Mouse (Mus musculus) colon, adult 2 months (tissue): ENCODE measurements around the gene Ylpm1. TPM values are rescaled to one million over a fixed set of nuclear protein-coding genes. Genes with fewer than 3 reads are reported as not detected.

Source experiments
- polyA plus RNA-seq: library from polyadenylated mRNA; depleted of rRNA; stranded (reverse); fragments of >200 nt; gene quantifications from 2 replicates; pipeline ENCODE4 v1.2.3, GENCODE M21; 2012; rRNA removed

Gene Ylpm1
- 8.0 and 8.6 TPM in 2 replicates for polyA plus RNA-seq

GRCm38 (mm10) chr12:84996083-84996496, at the start of gene Ylpm1:
Gene Ylpm1, plus strand, starts transcription at chr12:84996321.

GRCm38 (mm10) chr12:84970428-84971096, 25.6 kb upstream of the Ylpm1 start, which contains the start of the genes Fcf1 and Arel1:
Gene Fcf1, plus strand, starts transcription at chr12:84970897.
Gene Arel1, minus strand, starts transcription at chr12:84970900.

DNA sequence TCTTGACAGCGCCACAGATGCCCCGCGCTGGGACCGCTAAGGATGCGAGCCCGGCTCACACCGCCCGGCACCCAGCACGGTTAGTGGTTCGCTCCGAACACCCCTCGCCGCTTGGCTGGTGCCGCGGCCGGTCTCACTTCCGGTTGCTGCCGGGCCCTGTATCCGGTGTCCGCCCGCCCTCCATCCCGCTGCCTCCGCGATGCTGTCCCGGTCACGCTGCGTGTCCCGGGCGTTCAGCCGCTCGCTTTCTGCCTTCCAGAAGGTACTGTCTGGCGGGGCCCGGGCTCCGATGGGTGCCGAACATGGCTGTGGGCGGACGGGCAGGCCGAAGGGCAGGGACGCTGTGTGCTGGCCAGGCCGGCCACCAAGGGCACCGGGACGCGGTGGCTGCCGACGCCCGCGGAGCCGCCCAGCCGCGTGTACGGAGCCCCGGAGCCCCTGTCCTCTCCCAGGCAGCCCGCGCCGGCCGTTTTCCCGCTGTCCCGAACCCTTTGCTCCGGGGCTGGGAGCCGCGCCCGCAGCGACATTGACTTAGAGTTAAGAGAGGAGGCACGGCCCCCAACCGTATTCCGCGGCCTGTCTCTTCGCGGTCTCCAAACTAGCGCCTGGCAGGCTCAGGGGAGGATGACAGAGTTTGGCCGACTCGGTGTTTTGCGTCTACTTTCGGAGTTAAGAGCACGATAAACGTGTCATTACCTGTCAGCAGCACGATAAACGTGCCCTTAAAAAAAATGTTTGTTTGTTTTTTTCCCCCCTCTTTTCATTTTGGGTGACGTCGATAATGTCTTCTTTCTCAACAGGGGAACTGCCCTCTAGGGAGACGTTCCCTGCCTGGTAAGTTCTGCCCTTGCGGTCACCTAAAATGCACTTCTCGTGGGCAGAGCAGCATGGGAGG, 114.8 kb downstream of the Ylpm1 start, which contains the start of the genes Prox2 and Dlst:
Prox2 (minus strand) TSS at position 62 of the 895 bp plus-strand sequence.
Dlst (plus strand) TSS at position 136 of the 895 bp plus-strand sequence.

Other genes starting within 250 kb of the Ylpm1 start
- gene Npc2, start 223.2 kb upstream of the Ylpm1 start, polyA plus RNA-seq: 198 and 225 TPM in 2 replicates
- 33.6 and 40.2 TPM in 2 replicates for gene Isca2, start 223.1 kb upstream of the Ylpm1 start, polyA plus RNA-seq
- 1.7 and 1.8 TPM in 2 replicates for gene Ltbp2, start 119.8 kb upstream of the Ylpm1 start, polyA plus RNA-seq
- 18.9 and 20.7 TPM in 2 replicates for gene Fcf1, start 25.4 kb upstream of the Ylpm1 start, polyA plus RNA-seq
- 20.9 and 26.8 TPM in 2 replicates for gene Arel1, start 25.4 kb upstream of the Ylpm1 start, polyA plus RNA-seq
- gene Prox2, start 114.4 kb downstream of the Ylpm1 start, polyA plus RNA-seq: 1.3 and 1.6 TPM in 2 replicates
- 83.3 and 92.1 TPM in 2 replicates for gene Dlst, start 114.5 kb downstream of the Ylpm1 start, polyA plus RNA-seq
- 0.88 and 1.0 TPM in 2 replicates for gene Rps6kl1, start 154.9 kb downstream of the Ylpm1 start, polyA plus RNA-seq
- gene Pgf, start 181.5 kb downstream of the Ylpm1 start, polyA plus RNA-seq: 0.88 and 1.3 TPM in 2 replicates
- gene Eif2b2, start 223.2 kb downstream of the Ylpm1 start, polyA plus RNA-seq: 98.1 and 117 TPM in 2 replicates